Comparison of ENCODE assay signal across 8 mouse cellular contexts in genomic region chr7:5052438-5052837, GRCm38 (mm10). TPM values are rescaled to one million over a fixed set of nuclear protein-coding genes. Genes with fewer than 3 reads are reported as not detected.
DNase-seq lines count a peak whose midpoint lies in the region; ATAC-seq lines count a peak whose summit lies in the region.

No protein-coding gene starts in this region.

- WGBS in heart, embryonic 15.5 days = 4% methylated on average over 12 of the region's 12 CpGs
- WGBS in hindbrain, embryonic 13.5 days = 3% methylated on average over 12 of the region's 12 CpGs
- 6% methylated on average over 10 of the region's 12 CpGs for WGBS in midbrain, embryonic 15.5 days

- peaks cover 59% of the 10 kb centered on the region for H3K27me3 ChIP-seq in heart, embryonic 15.5 days
- H3K27me3 ChIP-seq in hindbrain, embryonic 13.5 days = peaks cover 55% of the 10 kb centered on the region
- peaks cover 31% of the 10 kb centered on the region for H3K27me3 ChIP-seq in midbrain, embryonic 15.5 days (replicated peaks)

- peak overlapping the region; percentile 96 for H3K4me2 ChIP-seq in heart, embryonic 15.5 days
- peak overlapping the region; percentile 83 for H3K4me2 ChIP-seq in hindbrain, embryonic 13.5 days
- H3K4me2 ChIP-seq in midbrain, embryonic 15.5 days = peak overlapping the region; percentile 91

- H3K9me3 ChIP-seq in heart, embryonic 15.5 days (replicated peaks) = no peaks in the 10 kb centered on the region
- H3K9me3 ChIP-seq in hindbrain, embryonic 13.5 days = no peaks in the 10 kb centered on the region
- H3K9me3 ChIP-seq in midbrain, embryonic 15.5 days = no peaks in the 10 kb centered on the region

- DNase-seq in heart, postnatal 10 days = no peak
- DNase-seq in NIH3T3 (ENCODE audit: low read depth) = peak; percentile 20
- no peak for DNase-seq in layer of hippocampus, postnatal 36 days
- DNase-seq in T-cell, adult 2 months (ENCODE audit: low spot score) = no peak
- no peak for DNase-seq in layer of hippocampus, postnatal 25 days (ENCODE audit: extremely low spot score in 1 of 2, low spot score in 1 of 2)

- H3K4me3 ChIP-seq in heart, embryonic 15.5 days = peak overlapping the region; percentile 89
- peak overlapping the region; percentile 79 for H3K4me3 ChIP-seq in hindbrain, embryonic 13.5 days
- H3K4me3 ChIP-seq in midbrain, embryonic 15.5 days = peak overlapping the region; percentile 51

- H3K27ac ChIP-seq in heart, embryonic 15.5 days = no peak overlapping the region
- H3K27ac ChIP-seq in hindbrain, embryonic 13.5 days = 0 out of 2 replicates have a peak overlapping the region, but pooled peaks have one; percentile 92
- no peak overlapping the region for H3K27ac ChIP-seq in midbrain, embryonic 15.5 days

- ATAC-seq in heart, embryonic 15.5 days (replicated peaks; ENCODE audit: insufficient number of reproducible peaks, insufficient read depth, low FRiP score, low read depth) = no peak
- no peak for ATAC-seq in hindbrain, embryonic 13.5 days (ENCODE audit: low FRiP score)
- ATAC-seq in midbrain, embryonic 15.5 days (replicated peaks) = no peak

- intact Hi-C loops in heart, postnatal 10 days (cut with DNase I) = loop anchor here (10.0 kb wide), 1 partner anchor 368 kb away; the partner anchor contains the start of gene Hspbp1

- H3K36me3 ChIP-seq in heart, embryonic 15.5 days = no peaks in the 10 kb centered on the region
- H3K36me3 ChIP-seq in hindbrain, embryonic 13.5 days = no peaks in the 10 kb centered on the region
- H3K36me3 ChIP-seq in midbrain, embryonic 15.5 days (replicated peaks) = no peaks in the 10 kb centered on the region

- peak overlapping the region; percentile 53 for H3K9ac ChIP-seq in heart, embryonic 15.5 days
- peak overlapping the region; percentile 85 for H3K9ac ChIP-seq in hindbrain, embryonic 13.5 days
- H3K9ac ChIP-seq in midbrain, embryonic 15.5 days = peak overlapping the region; percentile 59

- peaks cover 40% of the 10 kb centered on the region for H3K4me1 ChIP-seq in heart, embryonic 15.5 days (replicated peaks)
- H3K4me1 ChIP-seq in hindbrain, embryonic 13.5 days (replicated peaks) = peaks cover 55% of the 10 kb centered on the region
- H3K4me1 ChIP-seq in midbrain, embryonic 15.5 days = peaks cover 57% of the 10 kb centered on the region

RNA-seq across cellular contexts. Expression of gene Zfp580, which starts 1.1 kb away (rescaled TPM):
- polyA plus RNA-seq in heart, embryonic 15.5 days (2015; fragmentation: Nextera tagmentation; extraction: Ambion mirVana) = 14.7 and 17.2 TPM in 2 replicates
- total RNA-seq in heart, postnatal 10 days (2021) = 10 to 100 TPM; 10.6 to 12.6 TPM
- polyA plus RNA-seq in hindbrain, embryonic 13.5 days (2015; fragmentation: Nextera tagmentation; extraction: Ambion mirVana) = 67.2 and 69.7 TPM in 2 replicates
- polyA plus RNA-seq in midbrain, embryonic 15.5 days (2015; fragmentation: Nextera tagmentation; extraction: Ambion mirVana) = 106 and 110 TPM in 2 replicates
- total RNA-seq in layer of hippocampus, postnatal 36 days (2021) = 10 to 100 TPM; 34.5 to 35.2 TPM
- 10 to 100 TPM; 43.1 to 44.0 TPM for total RNA-seq in layer of hippocampus, postnatal 25 days (2021)

RNA-seq across cellular contexts. Expression of gene U2af2, which starts 9.5 kb away (rescaled TPM):
- 63.0 and 78.8 TPM in 2 replicates for polyA plus RNA-seq in heart, embryonic 15.5 days (2015; fragmentation: Nextera tagmentation; extraction: Ambion mirVana)
- 100 to 1,000 TPM; 102 to 109 TPM for total RNA-seq in heart, postnatal 10 days (2021)
- 112 and 114 TPM in 2 replicates for polyA plus RNA-seq in hindbrain, embryonic 13.5 days (2015; fragmentation: Nextera tagmentation; extraction: Ambion mirVana)
- polyA plus RNA-seq in midbrain, embryonic 15.5 days (2015; fragmentation: Nextera tagmentation; extraction: Ambion mirVana) = 103 and 107 TPM in 2 replicates
- 100 to 1,000 TPM; 183 to 184 TPM for total RNA-seq in layer of hippocampus, postnatal 36 days (2021)
- 100 to 1,000 TPM; 170 to 180 TPM for total RNA-seq in layer of hippocampus, postnatal 25 days (2021)

RNA-seq across cellular contexts. Expression of gene Zfp784, which starts 14.2 kb away (rescaled TPM):
- 5.4 and 6.5 TPM in 2 replicates for polyA plus RNA-seq in heart, embryonic 15.5 days (2015; fragmentation: Nextera tagmentation; extraction: Ambion mirVana)
- total RNA-seq in heart, postnatal 10 days (2021) = 1 to 10 TPM; 5.9 to 7.3 TPM
- polyA plus RNA-seq in hindbrain, embryonic 13.5 days (2015; fragmentation: Nextera tagmentation; extraction: Ambion mirVana) = 7.8 and 9.8 TPM in 2 replicates
- polyA plus RNA-seq in midbrain, embryonic 15.5 days (2015; fragmentation: Nextera tagmentation; extraction: Ambion mirVana) = 12.3 and 13.5 TPM in 2 replicates
- total RNA-seq in layer of hippocampus, postnatal 36 days (2021) = 1 to 10 TPM; 5.1 to 5.4 TPM
- total RNA-seq in layer of hippocampus, postnatal 25 days (2021) = 1 to 10 TPM; 5.1 to 6.5 TPM

RNA-seq across cellular contexts. Expression of gene 4632433K11Rik, which starts 18.5 kb away (rescaled TPM):
- polyA plus RNA-seq in heart, embryonic 15.5 days (2015; fragmentation: Nextera tagmentation; extraction: Ambion mirVana) = not detected in 2 replicates
- total RNA-seq in heart, postnatal 10 days (2021) = not detected
- not detected in 2 replicates for polyA plus RNA-seq in hindbrain, embryonic 13.5 days (2015; fragmentation: Nextera tagmentation; extraction: Ambion mirVana)
- polyA plus RNA-seq in midbrain, embryonic 15.5 days (2015; fragmentation: Nextera tagmentation; extraction: Ambion mirVana) = not detected in 2 replicates
- total RNA-seq in layer of hippocampus, postnatal 36 days (2021) = not detected
- not detected for total RNA-seq in layer of hippocampus, postnatal 25 days (2021)

RNA-seq across cellular contexts. Expression of gene Epn1, which starts 27.6 kb away (rescaled TPM):
- 43.1 and 57.0 TPM in 2 replicates for polyA plus RNA-seq in heart, embryonic 15.5 days (2015; fragmentation: Nextera tagmentation; extraction: Ambion mirVana)
- 100 to 1,000 TPM; 194 to 209 TPM for total RNA-seq in heart, postnatal 10 days (2021)
- polyA plus RNA-seq in hindbrain, embryonic 13.5 days (2015; fragmentation: Nextera tagmentation; extraction: Ambion mirVana) = 83.8 and 85.6 TPM in 2 replicates
- polyA plus RNA-seq in midbrain, embryonic 15.5 days (2015; fragmentation: Nextera tagmentation; extraction: Ambion mirVana) = 119 and 124 TPM in 2 replicates
- 100 to 1,000 TPM; 523 to 530 TPM for total RNA-seq in layer of hippocampus, postnatal 36 days (2021)
- total RNA-seq in layer of hippocampus, postnatal 25 days (2021) = 100 to 1,000 TPM; 520 to 560 TPM
